Mouse (Mus musculus): ENCODE data around the gene Slc35f6. TPM values are rescaled to one million over a fixed set of nuclear protein-coding genes. Genes with fewer than 3 reads are reported as not detected.

Slc35f6 gene
- total RNA-seq (2021), result 10 to 100 TPM; 35.1 to 38.5 TPM

GRCm38 (mm10) chr5:30647815-30648560 lies at the start of gene Slc35f6:
TSS of gene Slc35f6 (plus strand) at chr5:30647933.
- DNase-seq, result peak; percentile 96

GRCm38 (mm10) chr5:30601397-30601796 lies 46.3 kb upstream of the Slc35f6 start:
- DNase-seq, result peak; percentile 60

DNA sequence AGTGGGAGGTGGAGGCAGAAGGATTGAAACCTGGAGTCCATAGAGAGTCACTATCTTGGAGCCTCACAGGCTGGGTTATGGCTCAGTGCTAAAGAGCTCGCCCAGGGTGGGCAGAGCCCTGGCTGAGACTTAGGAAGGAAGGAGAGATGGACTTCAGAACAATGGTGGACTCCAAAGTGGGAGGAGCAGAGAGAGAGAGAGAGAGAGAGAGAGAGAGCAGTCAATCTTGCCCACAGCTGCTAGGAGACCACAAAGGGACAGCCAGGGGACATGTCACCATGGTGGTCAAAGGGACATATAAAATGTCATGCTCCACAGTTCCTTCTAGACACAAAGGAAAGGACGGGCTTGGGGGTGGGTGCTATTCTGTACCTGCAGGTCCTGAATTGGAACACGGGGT lies 44.5 kb upstream of the Slc35f6 start:
- DNase-seq, result no peak

DNA sequence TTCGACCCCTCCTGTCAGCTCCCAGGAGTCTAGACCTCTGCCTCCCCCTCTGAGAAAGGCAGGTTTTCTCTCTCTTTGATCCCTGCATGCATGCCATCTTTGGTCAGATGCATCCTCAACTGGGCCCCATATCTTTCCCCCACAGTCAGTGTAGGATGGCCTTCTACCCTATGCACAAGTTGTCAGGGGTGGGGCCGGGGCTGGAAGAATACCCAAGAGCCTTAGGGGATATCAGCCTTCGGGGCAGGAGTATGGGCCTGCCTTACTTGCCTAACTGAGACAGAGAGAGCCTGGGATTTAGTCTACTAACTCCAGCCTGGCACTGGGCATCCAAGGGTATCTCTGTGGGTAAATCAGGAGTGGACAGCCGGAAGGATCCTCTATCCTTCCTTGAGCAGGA lies 43.8 kb upstream of the Slc35f6 start:
- DNase-seq, result no peak

DNA sequence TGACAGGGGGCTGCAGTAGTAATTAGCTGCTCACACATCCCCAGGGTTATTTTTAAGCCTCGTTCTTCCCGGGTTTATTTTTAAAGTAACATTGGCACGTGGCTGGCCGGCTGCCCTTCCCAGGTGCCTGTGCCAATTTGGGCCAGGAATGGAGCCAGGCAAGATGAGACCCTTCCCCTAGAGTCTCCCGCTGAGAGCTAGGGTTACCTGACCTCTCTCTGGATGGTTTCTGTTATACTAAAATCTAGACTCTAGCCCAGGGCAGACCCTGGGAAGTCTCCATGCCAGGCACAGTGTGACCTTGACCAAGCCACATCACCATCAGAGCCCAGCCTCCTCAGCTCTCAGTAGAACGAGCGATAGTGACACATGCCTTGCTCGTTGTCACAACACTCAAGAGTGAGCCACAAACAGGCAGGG lies 43.0 kb upstream of the Slc35f6 start:
- peak; percentile 74 for DNase-seq

GRCm38 (mm10) chr5:30605649-30606048 lies 42.1 kb upstream of the Slc35f6 start:
- no peak for DNase-seq

- DNase-seq, result peak; percentile 79
These were observed 41.2 kb upstream of the Slc35f6 start for GRCm38 (mm10) chr5:30606424-30607073.

GRCm38 (mm10) chr5:30609094-30609493 lies 38.6 kb upstream of the Slc35f6 start:
- DNase-seq, result no peak

DNA sequence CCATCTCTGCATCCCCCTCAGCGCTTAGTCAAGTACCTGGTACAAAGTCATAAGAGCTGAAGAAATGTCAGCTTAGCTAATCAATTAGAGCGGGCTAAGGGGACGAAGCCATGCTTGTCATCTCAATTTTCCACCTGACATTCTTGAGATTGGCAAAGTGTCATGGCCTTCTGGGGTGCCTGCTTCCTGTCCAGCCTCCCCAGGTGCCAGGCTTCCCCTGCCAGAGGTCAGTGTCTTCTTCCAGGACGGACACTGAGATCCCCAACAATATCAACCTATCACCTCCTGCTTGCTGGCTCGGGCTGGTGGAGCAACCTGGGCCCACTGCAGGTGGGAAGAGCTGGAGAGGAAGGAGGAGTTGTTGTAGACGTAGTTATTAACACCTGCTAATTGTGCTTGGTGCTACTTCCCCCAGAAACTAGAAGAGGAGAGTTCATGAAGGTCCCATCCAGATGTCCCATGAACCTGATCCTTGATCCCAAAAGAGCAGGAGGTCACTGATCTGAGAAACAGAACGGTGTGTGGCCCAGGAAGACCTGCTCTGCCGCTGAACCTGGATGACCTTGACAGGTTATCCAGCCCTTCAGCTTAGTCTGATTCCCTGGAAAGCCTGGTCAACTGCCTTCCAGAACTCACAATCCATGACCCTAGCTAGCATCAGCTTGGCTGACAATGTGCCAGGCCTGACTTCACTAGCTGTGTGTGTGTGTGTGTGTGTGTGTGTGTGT lies 37.7 kb upstream of the Slc35f6 start:
- DNase-seq, result no peak

- DNase-seq, result no peak
These were observed 36.6 kb upstream of the Slc35f6 start for GRCm38 (mm10) chr5:30611091-30611490.

DNA sequence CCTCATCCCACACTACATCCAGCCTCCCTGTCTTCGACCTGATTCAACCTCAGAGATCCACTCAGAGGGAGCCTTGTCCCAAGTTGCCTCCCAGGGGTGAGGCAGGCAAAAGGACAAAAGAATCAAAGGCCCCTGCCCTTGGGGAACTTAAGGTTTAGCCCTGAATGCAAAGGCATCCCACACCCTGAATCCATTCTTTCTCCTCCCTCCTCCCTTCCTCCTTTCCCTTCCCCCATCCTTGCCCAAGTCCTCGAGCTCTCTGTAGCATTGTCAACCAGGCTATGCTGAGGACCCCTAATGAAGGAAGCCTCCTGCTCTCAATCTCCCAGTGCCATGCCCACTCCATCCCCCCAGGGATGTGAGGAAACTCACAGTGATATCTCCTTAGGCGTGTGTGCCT lies 36.0 kb upstream of the Slc35f6 start:
- no peak for DNase-seq

- DNase-seq, result no peak
These were observed 35.2 kb upstream of the Slc35f6 start for GRCm38 (mm10) chr5:30612575-30612974.

- DNase-seq, result no peak
These were observed 34.5 kb upstream of the Slc35f6 start for GRCm38 (mm10) chr5:30613242-30613641.

- peak; percentile 90 for DNase-seq
These were observed 33.5 kb upstream of the Slc35f6 start for GRCm38 (mm10) chr5:30614221-30614620.

- DNase-seq, result peak; percentile 50
These were observed 32.3 kb upstream of the Slc35f6 start for GRCm38 (mm10) chr5:30615416-30615815.

GRCm38 (mm10) chr5:30615819-30616218 lies 31.9 kb upstream of the Slc35f6 start:
- no peak for DNase-seq

GRCm38 (mm10) chr5:30616644-30617043 lies 31.1 kb upstream of the Slc35f6 start:
- peak; percentile 32 for DNase-seq

GRCm38 (mm10) chr5:30617357-30617756 lies 30.4 kb upstream of the Slc35f6 start:
- no peak for DNase-seq

DNA sequence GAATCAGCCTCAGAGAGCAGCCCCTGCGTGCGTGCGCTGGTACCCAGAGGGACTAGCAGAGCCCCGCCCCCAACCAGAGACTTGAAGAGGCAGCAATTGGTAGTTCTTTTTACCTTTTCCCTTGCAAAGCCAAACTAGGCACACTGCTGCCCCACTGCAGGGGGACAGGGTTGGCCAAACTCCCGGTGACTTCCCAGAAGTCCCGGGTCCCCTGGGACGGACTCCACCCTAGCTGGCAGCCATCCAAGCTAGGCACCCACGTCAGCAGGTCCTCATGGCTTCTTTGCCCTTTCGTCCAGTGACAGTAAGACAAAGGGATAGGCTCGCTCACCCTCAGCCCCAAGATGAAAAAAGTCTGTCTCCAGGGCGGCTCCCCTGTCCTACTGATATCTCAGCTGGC lies 29.9 kb upstream of the Slc35f6 start:
- peak; percentile 92 for DNase-seq

DNA sequence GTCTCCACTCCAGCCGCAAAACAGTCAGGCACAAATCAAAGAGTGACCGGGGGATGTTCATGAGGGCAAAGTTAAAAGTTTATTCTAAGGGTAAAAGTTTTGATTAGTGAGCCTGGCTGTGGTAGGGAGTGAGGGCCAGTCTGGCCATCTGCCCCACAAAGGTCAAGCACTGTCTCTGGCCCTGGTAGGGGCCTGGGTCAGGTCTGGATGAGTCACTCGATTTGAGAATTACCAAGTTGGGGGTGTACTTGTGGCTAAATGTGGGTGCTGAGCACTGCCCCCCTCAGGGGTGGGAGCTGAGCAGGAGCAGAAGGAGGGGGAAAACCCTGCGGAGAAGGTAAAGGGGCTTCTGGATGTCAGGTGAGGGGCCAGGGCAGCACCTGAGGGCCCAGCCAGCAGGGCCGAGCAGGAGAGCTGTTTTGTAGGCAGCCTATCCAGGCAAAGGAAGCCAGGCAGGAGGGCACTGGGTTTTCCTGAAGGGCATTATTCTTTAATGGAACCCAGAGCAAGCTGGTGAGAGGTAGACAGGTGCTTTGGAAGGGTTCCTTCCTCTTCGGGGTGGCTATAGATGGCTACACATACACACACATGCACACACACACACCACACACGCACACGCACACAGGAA lies 29.2 kb upstream of the Slc35f6 start:
- no peak for DNase-seq

DNA sequence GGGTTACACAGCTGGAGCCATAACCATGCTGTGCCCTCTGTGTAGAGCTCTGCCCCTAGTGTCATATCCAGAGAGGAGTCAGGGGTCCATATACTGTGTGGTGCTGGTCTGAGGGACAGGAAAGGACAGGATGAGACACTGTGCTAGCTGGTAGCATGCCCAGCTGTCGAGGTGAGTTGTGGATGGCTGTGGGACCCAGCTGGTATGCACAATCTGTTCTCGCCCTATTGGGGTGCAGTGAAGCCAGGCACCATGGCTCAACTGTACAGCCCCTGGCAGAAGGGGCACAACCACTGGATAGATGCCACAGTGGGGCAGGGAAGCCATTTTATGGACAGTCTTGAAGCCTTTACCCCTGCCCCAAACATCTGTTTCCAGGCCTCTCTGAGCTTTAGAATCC lies 28.5 kb upstream of the Slc35f6 start:
- no peak for DNase-seq

GRCm38 (mm10) chr5:30620567-30620966 lies 27.2 kb upstream of the Slc35f6 start:
- no peak for DNase-seq

DNA sequence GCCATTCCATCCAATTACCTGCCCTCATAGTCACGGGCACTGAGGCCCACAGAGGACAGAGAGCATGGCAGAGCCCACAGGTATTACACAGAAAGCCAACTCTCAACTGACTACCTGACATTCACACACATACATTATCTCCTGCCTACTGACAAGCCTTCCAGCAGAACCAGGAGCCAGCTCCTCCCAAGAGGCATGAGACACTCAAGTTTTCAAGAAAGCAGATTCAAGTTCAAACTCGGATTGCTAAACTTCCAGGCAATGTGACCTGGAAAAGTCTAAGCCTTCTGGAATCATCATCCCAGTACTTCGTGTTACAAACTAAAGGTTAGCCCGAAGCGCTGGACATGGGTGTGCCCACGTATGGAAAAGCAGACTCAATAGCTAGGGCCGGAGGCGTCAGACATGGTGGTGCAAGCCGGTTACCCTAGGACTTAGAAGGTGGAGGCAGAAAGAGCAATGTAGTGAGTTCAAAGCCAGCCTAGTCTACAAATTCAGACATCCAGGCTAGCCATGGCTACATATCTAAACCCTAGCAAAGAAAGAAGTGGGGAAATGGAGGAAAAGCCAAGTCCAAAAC lies 26.4 kb upstream of the Slc35f6 start:
- no peak for DNase-seq
